Comparison of ENCODE assay signal across 22 mouse cellular contexts in genomic region chr19:5828905-5829304, GRCm38 (mm10). TPM values are rescaled to one million over a fixed set of nuclear protein-coding genes. Genes with fewer than 3 reads are reported as not detected.
A peak's percentile ranks its signal among the peaks of the same experiment; 100 is the strongest.
DNase-seq lines count a peak whose midpoint lies in the region; TF ChIP-seq lines count a peak whose summit lies in the region.
"Had no signal": no experiment of that assay in that cellular context is flagged by ENCODE, and none has a peak within 500 bp of the region (broad histone marks: within the 10 kb centered on the region; RNA-seq: fewer than 3 reads in every experiment).

No protein-coding gene starts in this region.

- peak overlapping the region; percentile 7; the same call in 1 of the 2 replicates for H3K27ac ChIP-seq in kidney, adult 2 months (ENCODE audit: insufficient read depth, low read depth, low read length)
- H3K27ac ChIP-seq: hindbrain, postnatal 0 days; limb, embryonic 10.5 days; limb, embryonic 15.5 days; liver, embryonic 15.5 days; neural tube, embryonic 12.5 days had no signal

- H3K27me3 ChIP-seq in kidney, adult 2 months (replicated peaks; ENCODE audit: control insufficient read depth, insufficient read depth, low read length) = no peaks in the 10 kb centered on the region
- H3K27me3 ChIP-seq in myocyte (ENCODE audit: control insufficient read depth, insufficient read depth, insufficient read length) = no peaks in the 10 kb centered on the region
- H3K27me3 ChIP-seq: heart, embryonic 15.5 days; limb, embryonic 15.5 days; liver, embryonic 15.5 days; Patski had no signal

- H3K79me2 ChIP-seq in myocyte (ENCODE audit: control insufficient read depth, insufficient read depth) = peaks cover 25% of the 10 kb centered on the region

- H3K36me3 ChIP-seq in kidney, adult 2 months (ENCODE audit: control insufficient read depth, insufficient read depth, low read length) = peaks cover 7% of the 10 kb centered on the region; the same call in 1 of the 2 replicates
- peaks cover 36% of the 10 kb centered on the region for H3K36me3 ChIP-seq in myocyte (ENCODE audit: control insufficient read depth, insufficient read depth)
- H3K36me3 ChIP-seq: heart, embryonic 15.5 days; limb, embryonic 10.5 days; neural tube, embryonic 12.5 days had no signal

- DNase-seq in adrenal gland, adult 2 months = peak; percentile 46
- no peak for DNase-seq in adrenal gland, postnatal 4 days (ENCODE audit: low spot score in 2 of 2)
- peak; percentile 28 for DNase-seq in kidney, adult 2 months
- no peak for DNase-seq in kidney, postnatal 10 days
- DNase-seq in 3T3-L1 (ENCODE audit: low read depth, low spot score) = peak; percentile 48
- DNase-seq in thymus, adult 18-20 months = no peak
- DNase-seq: cerebellum, adult 2 months; cerebellum, postnatal 25 days; kidney, adult 9 months; kidney, postnatal 14 days; layer of hippocampus, adult 9-11 months; right cerebral cortex, adult 18-20 months; right cerebral cortex, postnatal 4 days had no signal

- TF ChIP-seq POLR2A in kidney, adult 2 months (IDR thresholded peaks at IDR 0.05; ENCODE audit: low read depth, low read length) = peak; percentile 16
- TF ChIP-seq POLR2A in myocyte (IDR thresholded peaks at IDR 0.05; ENCODE audit: insufficient read length, low read depth) = peak; percentile 43

- H3ac ChIP-seq in myocyte (ENCODE audit: control insufficient read depth, insufficient read length) = no peak overlapping the region

- 77% methylated on average over 7 of the region's 7 CpGs for WGBS in kidney, adult 2 months

- H3K4me1 ChIP-seq in kidney, adult 2 months (ENCODE audit: control insufficient read depth, insufficient read depth, low read length) = peaks cover 46% of the 10 kb centered on the region

- no peak overlapping the region for H3K4me3 ChIP-seq in kidney, adult 2 months (ENCODE audit: insufficient read depth, low read depth, low read length)
- no peak overlapping the region for H3K4me3 ChIP-seq in myocyte
- H3K4me3 ChIP-seq: heart, embryonic 15.5 days; limb, embryonic 10.5 days; limb, embryonic 15.5 days; liver, embryonic 15.5 days; neural tube, embryonic 12.5 days had no signal

- peak overlapping the region; percentile 20 for H3K4me2 ChIP-seq in myocyte (ENCODE audit: low read depth)
- H3K4me2 ChIP-seq: heart, embryonic 15.5 days; limb, embryonic 15.5 days; liver, embryonic 15.5 days; midbrain, embryonic 11.5 days; neural tube, embryonic 12.5 days had no signal

- TF ChIP-seq CTCF in kidney, adult 2 months (conservative IDR thresholded peaks at IDR 0.05; ENCODE audit: insufficient read depth, insufficient read length, low read depth, low read length) = 0 out of 2 replicates have a peak, but pooled peaks have one; percentile 2

TF ChIP-seq in myocyte, 11 proteins besides CTCF, POLR2A, EP300 and RAD21:
- no peak for TF ChIP-seq USF1 (IDR thresholded peaks at IDR 0.05; ENCODE audit: low read depth)

RNA-seq across cellular contexts. Expression of gene Frmd8, which starts 46.2 kb away (rescaled TPM):
- 10 to 100 TPM; 41.2 to 51.4 TPM for total RNA-seq in adrenal gland, adult 2 months (2021)
- 27.8 and 36.4 TPM in 2 replicates for polyA plus RNA-seq in adrenal gland, adult 2 months (2012; rRNA removed)
- 10 to 100 TPM; 42.4 to 45.9 TPM for total RNA-seq in adrenal gland, postnatal 4 days (2021)
- polyA plus RNA-seq in kidney, adult 2 months (2012; rRNA removed) = 18.5 and 23.1 TPM in 2 replicates
- polyA plus RNA-seq in myocyte (2012; fragmentation: generic; extraction: Trizol) = 22.3 TPM

RNA-seq across cellular contexts. Expression of gene Slc25a45, which starts 48.7 kb away (rescaled TPM):
- 10 to 100 TPM; 15.5 to 36.2 TPM for total RNA-seq in adrenal gland, adult 2 months (2021)
- 42.4 and 44.6 TPM in 2 replicates for polyA plus RNA-seq in adrenal gland, adult 2 months (2012; rRNA removed)
- 10 to 100 TPM; 25.9 to 26.3 TPM for total RNA-seq in adrenal gland, postnatal 4 days (2021)
- polyA plus RNA-seq in kidney, adult 2 months (2012; rRNA removed) = 52.7 and 63.4 TPM in 2 replicates
- 5.2 TPM for polyA plus RNA-seq in myocyte (2012; fragmentation: generic; extraction: Trizol)

RNA-seq across cellular contexts. Expression of gene Scyl1, which starts 57.7 kb away (rescaled TPM):
- total RNA-seq in adrenal gland, adult 2 months (2021) = 100 to 1,000 TPM; 106 to 109 TPM
- polyA plus RNA-seq in adrenal gland, adult 2 months (2012; rRNA removed) = 119 and 125 TPM in 2 replicates
- 100 to 1,000 TPM; 105 to 110 TPM for total RNA-seq in adrenal gland, postnatal 4 days (2021)
- polyA plus RNA-seq in kidney, adult 2 months (2012; rRNA removed) = 107 and 134 TPM in 2 replicates
- 73.5 TPM for polyA plus RNA-seq in myocyte (2012; fragmentation: generic; extraction: Trizol)

Comparison
In these comparisons a context has a peak if more than half of its experiments do, and no peak if none do; other contexts are left out.
1. DNase-seq: peak in adrenal gland, adult 2 months (single experiment), kidney, adult 2 months (single experiment) and 3T3-L1 (single experiment); none in adrenal gland, postnatal 4 days (0 of 2), kidney, postnatal 10 days (single experiment) and thymus, adult 18-20 months (0 of 2).